Comparison of ENCODE assay signal across 7 mouse cellular contexts in the genomic region with DNA sequence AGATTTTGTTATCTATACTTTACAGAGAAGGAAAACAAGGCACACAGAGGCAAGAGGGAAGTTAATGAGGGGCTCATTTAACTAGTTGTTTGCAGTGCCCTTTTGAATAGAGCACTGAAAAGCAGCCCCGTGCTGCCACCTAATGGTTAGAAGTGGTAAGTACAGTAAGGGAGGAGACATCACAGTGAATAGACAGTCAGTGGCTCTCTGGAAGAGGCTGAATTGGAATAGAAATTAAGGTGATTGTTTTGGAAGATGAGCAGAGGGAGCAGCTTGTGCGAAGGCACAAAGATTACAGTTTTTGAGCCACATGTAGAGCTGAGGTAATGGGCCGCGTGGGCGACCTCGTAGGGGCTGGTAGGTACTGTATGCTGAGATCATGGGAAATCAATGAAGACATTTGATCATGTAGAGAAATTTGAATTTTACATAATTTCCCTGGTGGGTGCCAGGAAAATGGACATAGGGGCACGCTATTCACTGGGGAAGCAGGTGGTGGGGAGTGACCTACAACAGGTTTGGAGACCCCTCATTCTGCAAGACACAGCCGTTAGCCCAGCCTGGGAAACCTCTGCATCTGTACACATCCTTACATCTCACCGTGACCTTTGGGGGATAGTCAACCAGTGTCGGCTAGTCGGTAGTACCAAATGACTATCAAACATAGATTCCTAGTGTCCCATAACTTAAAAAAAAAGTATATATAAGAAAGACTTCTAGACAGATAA. TPM values are rescaled to one million over a fixed set of nuclear protein-coding genes. Genes with fewer than 3 reads are reported as not detected.
DNase-seq lines count a peak whose midpoint lies in the region; ATAC-seq and TF ChIP-seq lines count a peak whose summit lies in the region.

No protein-coding gene starts in this region.

- no peak for TF ChIP-seq POLR2A in cortical plate, adult 2 months (IDR thresholded peaks at IDR 0.05; ENCODE audit: extremely low read depth, insufficient read depth, low read length)

- H3K4me1 ChIP-seq in cortical plate, adult 2 months (ENCODE audit: control insufficient read depth, insufficient read depth, low read length) = no peaks in the 10 kb centered on the region

- H3K27ac ChIP-seq in cortical plate, adult 2 months (ENCODE audit: insufficient read depth, low read length) = no peak overlapping the region
- H3K27ac ChIP-seq in layer of hippocampus, adult 2 months = no peak overlapping the region

- DNase-seq in A20 (ENCODE audit: low read depth, low spot score) = peak; percentile 62
- DNase-seq in CD4-positive, CD25-positive, alpha-beta regulatory T cell, adult 2 months (ENCODE audit: low read depth, low spot score) = peak; percentile 76
- peak; percentile 34 for DNase-seq in heart, postnatal 4 days
- peak; percentile 7 to 55 for DNase-seq in layer of hippocampus, adult 2 months (ENCODE audit: low spot score in 2 of 2)
- DNase-seq in testis, postnatal 14 days (ENCODE audit: low spot score) = peak; percentile 12

- H3K4me3 ChIP-seq in cortical plate, adult 2 months (ENCODE audit: insufficient read depth, low read length) = 0 out of 2 replicates have a peak overlapping the region, but pooled peaks have one; percentile 1
- H3K4me3 ChIP-seq in layer of hippocampus, adult 2 months = peak overlapping the region; percentile 41

- ATAC-seq in megakaryocyte progenitor cell, adult 5-6 weeks (replicated peaks; ENCODE audit: poor library complexity) = peak; percentile 93

- TF ChIP-seq CTCF in cortical plate, adult 2 months (IDR thresholded peaks at IDR 0.05; ENCODE audit: extremely low read depth, insufficient read depth, low read length) = peak; percentile 66
- TF ChIP-seq CTCF in layer of hippocampus, adult 2 months (conservative IDR thresholded peaks at IDR 0.05) = peak; percentile 94

RNA-seq across cellular contexts. Expression of gene Krtap28-13, which starts 15.6 kb away (rescaled TPM):
- 0.30 TPM in 1 of 2 replicates, not detected in the other for polyA plus RNA-seq in cortical plate, adult 2 months (2012; rRNA removed)
- not detected for total RNA-seq in heart, postnatal 4 days (2021)
- total RNA-seq in layer of hippocampus, adult 2 months (2021) = not detected
- total RNA-seq in megakaryocyte progenitor cell, adult 5-6 weeks (2015) = not detected in 2 replicates
- not detected in 2 replicates for total RNA-seq in megakaryocyte progenitor cell, adult 5-6 weeks (2017)

RNA-seq across cellular contexts. Expression of gene A030005K14Rik, which starts 17.2 kb away (rescaled TPM):
- not detected in 2 replicates for polyA plus RNA-seq in cortical plate, adult 2 months (2012; rRNA removed)
- not detected for total RNA-seq in heart, postnatal 4 days (2021)
- total RNA-seq in layer of hippocampus, adult 2 months (2021) = not detected
- not detected in 2 replicates for total RNA-seq in megakaryocyte progenitor cell, adult 5-6 weeks (2015)
- not detected in 2 replicates for total RNA-seq in megakaryocyte progenitor cell, adult 5-6 weeks (2017)

RNA-seq across cellular contexts. Expression of gene Gm47969, which starts 31.6 kb away (rescaled TPM):
- polyA plus RNA-seq in cortical plate, adult 2 months (2012; rRNA removed) = 0.09 TPM in 1 of 2 replicates, not detected in the other
- total RNA-seq in heart, postnatal 4 days (2021) = not detected
- not detected for total RNA-seq in layer of hippocampus, adult 2 months (2021)
- not detected in 2 replicates for total RNA-seq in megakaryocyte progenitor cell, adult 5-6 weeks (2015)
- total RNA-seq in megakaryocyte progenitor cell, adult 5-6 weeks (2017) = not detected in 2 replicates

RNA-seq across cellular contexts. Expression of gene Krtap28-10, which starts 34.1 kb away (rescaled TPM):
- not detected in 2 replicates for polyA plus RNA-seq in cortical plate, adult 2 months (2012; rRNA removed)
- not detected for total RNA-seq in heart, postnatal 4 days (2021)
- total RNA-seq in layer of hippocampus, adult 2 months (2021) = not detected
- total RNA-seq in megakaryocyte progenitor cell, adult 5-6 weeks (2015) = not detected in 2 replicates
- not detected in 2 replicates for total RNA-seq in megakaryocyte progenitor cell, adult 5-6 weeks (2017)

RNA-seq across cellular contexts. Expression of gene Slc19a3, which starts 38.1 kb away (rescaled TPM):
- polyA plus RNA-seq in cortical plate, adult 2 months (2012; rRNA removed) = 3.9 and 5.2 TPM in 2 replicates
- total RNA-seq in heart, postnatal 4 days (2021) = 1 to 10 TPM in 1 of 2 experiments, under 1 TPM in 1; 0.83 to 1.5 TPM
- total RNA-seq in layer of hippocampus, adult 2 months (2021) = 1 to 10 TPM; 3.1 to 3.2 TPM
- not detected in 2 replicates for total RNA-seq in megakaryocyte progenitor cell, adult 5-6 weeks (2015)
- not detected in 2 replicates for total RNA-seq in megakaryocyte progenitor cell, adult 5-6 weeks (2017)

Comparison
In these comparisons a context has a peak if more than half of its experiments do, and no peak if none do; other contexts are left out.
1. DNase-seq: peak in every context shown above with its lines; median percentile 76 in CD4-positive, CD25-positive, alpha-beta regulatory T cell, adult 2 months; 62 in A20; 34 in heart, postnatal 4 days; 31 in layer of hippocampus, adult 2 months; 12 in testis, postnatal 14 days.